Mouse (Mus musculus) heart, embryonic 16.5 days (tissue): Measurements from ENCODE around the gene Pfkp. TPM values are rescaled to one million over a fixed set of nuclear protein-coding genes. Genes with fewer than 3 reads are reported as not detected.
A peak's percentile ranks its signal among the peaks of the same experiment; 100 is the strongest.

Experiments
- ATAC-seq: fragments of 200-750 bp; cut with Nextera tagmentation; replicated peaks from 2 replicates; pipeline ENCODE4 v1.8.0; 2017; ENCODE audit warnings: moderate number of reproducible peaks; ENCODE audit not compliant: insufficient read depth, low FRiP score; ENCODE audit errors: extremely low read depth
- H3K27ac ChIP-seq: fragments of 300-500 bp; sonication (generic); 2 replicates; pipeline ENCODE4 v1.5.1; 2014; ENCODE audit warnings: mild to moderate bottlenecking, low read length, control low read depth, moderate library complexity
- H3K27me3 ChIP-seq: fragments of 300-500 bp; sonication (generic); 2 replicates; pipeline ENCODE4 v1.6.1; 2014; ENCODE audit warnings: low read length, mixed read lengths; ENCODE audit not compliant: control insufficient read depth, insufficient read depth
- H3K36me3 ChIP-seq: fragments of 300-500 bp; sonication (generic); 2 replicates; pipeline ENCODE4 v1.6.1; 2014; ENCODE audit not compliant: control insufficient read depth, insufficient read depth
- H3K4me1 ChIP-seq: fragments of 300-500 bp; sonication (generic); 2 replicates; pipeline ENCODE4 v1.6.1; 2014; ENCODE audit warnings: low read length, mixed read lengths; ENCODE audit not compliant: control insufficient read depth, insufficient read depth
- H3K4me2 ChIP-seq: fragments of 300-500 bp; sonication (generic); 2 replicates; pipeline ENCODE4 v1.6.1; 2014; ENCODE audit warnings: low read depth, mild to moderate bottlenecking, control low read depth, low read length
- H3K4me3 ChIP-seq: fragments of 300-500 bp; sonication (generic); 2 replicates; pipeline ENCODE4 v1.5.1; 2014; ENCODE audit warnings: mild to moderate bottlenecking, control low read depth, low read length
- H3K9ac ChIP-seq: fragments of 300-500 bp; sonication (generic); 2 replicates; pipeline ENCODE4 v1.6.1; 2014; ENCODE audit warnings: low read length, control low read depth
- H3K9me3 ChIP-seq: fragments of 300-500 bp; sonication (generic); replicated peaks from 2 replicates; pipeline ENCODE4 v1.6.1; 2016; ENCODE audit warnings: low read length; ENCODE audit not compliant: control insufficient read depth
- WGBS: fragments of 180-500 bp; shearing (Covaris S2); extraction: QIAGEN DNeasy Blood & Tissue Kit; methylation state at CpG from one replicate; pipeline ENCODE4 v1.1.7; 2014; 5-methylcytosine and 5-hydroxymethylcytosine counted together
- polyA plus RNA-seq: library from polyadenylated mRNA; unstranded; fragments of >200 nt; fragmentation: Nextera tagmentation; extraction: Ambion mirVana; gene quantifications from 2 replicates; pipeline ENCODE4 v1.2.1, GENCODE M21; 2015

The Pfkp gene
- polyA plus RNA-seq, 1 experiment from 2014 or later, result 201 TPM

GRCm38 (mm10) chr13:6649542-6649941, 965 bp upstream of the Pfkp start:
- no peak overlapping the region for H3K9ac ChIP-seq
- no peaks in the 10 kb centered on the region for H3K36me3 ChIP-seq
- H3K27me3 ChIP-seq, result no peaks in the 10 kb centered on the region
- no peak overlapping the region for H3K4me2 ChIP-seq
- peaks cover 9% of the 10 kb centered on the region for H3K4me1 ChIP-seq
- H3K27ac ChIP-seq, result no peak overlapping the region
- ATAC-seq, result no peak
- H3K9me3 ChIP-seq, result no peaks in the 10 kb centered on the region
- WGBS, result 67% methylated on average over 3 of the region's 3 CpGs
- H3K4me3 ChIP-seq, result no peak overlapping the region

DNA sequence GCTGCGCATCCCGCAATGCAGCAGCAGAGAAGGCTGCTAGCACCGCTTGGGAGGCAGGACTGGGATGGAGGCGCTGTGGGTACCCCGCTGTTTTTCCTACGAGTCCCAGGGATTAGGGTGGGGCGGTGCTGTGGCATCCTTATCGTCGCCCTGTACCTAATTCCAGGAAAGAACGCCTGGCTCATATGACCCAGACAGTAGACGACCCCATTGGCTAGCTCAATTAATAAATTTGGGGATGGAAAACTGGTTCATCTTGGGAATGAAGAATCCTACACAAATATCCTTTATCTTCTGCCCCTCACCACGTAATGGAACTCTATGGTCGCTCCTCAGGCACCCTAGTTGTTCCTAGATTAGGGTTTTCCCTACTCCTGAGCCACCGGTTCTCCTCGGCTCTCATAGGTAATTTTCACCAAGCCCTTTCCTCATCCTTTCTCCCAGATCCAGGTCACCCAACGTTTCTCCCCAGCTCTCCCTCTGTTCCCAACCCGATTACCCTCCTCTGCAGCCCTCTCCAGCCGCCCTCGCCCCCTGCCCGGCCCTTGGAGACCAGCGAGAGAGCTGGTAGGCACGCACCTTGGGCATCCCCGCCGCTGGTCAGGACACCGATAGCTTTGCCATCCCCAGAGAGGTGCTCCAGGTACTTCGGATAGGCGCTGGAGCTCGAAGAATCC, 447 bp downstream of the Pfkp start:
- H3K4me1 ChIP-seq, result peaks cover 13% of the 10 kb centered on the region
- under 1% methylated on average over 28 of the region's 28 CpGs for WGBS
- no peaks in the 10 kb centered on the region for H3K9me3 ChIP-seq
- peak; percentile 20 for ATAC-seq
- peak overlapping the region; percentile 89 for H3K4me3 ChIP-seq
- peak overlapping the region; percentile 99 for H3K4me2 ChIP-seq
- no peaks in the 10 kb centered on the region for H3K27me3 ChIP-seq
- peak overlapping the region; percentile 86 for H3K9ac ChIP-seq
- H3K27ac ChIP-seq, result peak overlapping the region; percentile 96
- no peaks in the 10 kb centered on the region for H3K36me3 ChIP-seq

- Histone ChIP-seq H3K4me2 (peak overlapping the region; percentile 99), H3K27me3 (no peaks in the 10 kb centered on the region), H3K4me1 (peaks cover 17% of the 10 kb centered on the region), H3K9me3 (no peaks in the 10 kb centered on the region), H3K4me3 (peak overlapping the region; percentile 89), H3K9ac (peak overlapping the region; percentile 86), H3K36me3 (no peaks in the 10 kb centered on the region), H3K27ac (peak overlapping the region; percentile 96)
- ATAC-seq, result peak; percentile 84
- WGBS, result under 1% methylated on average over 39 of the region's 39 CpGs
Observed at GRCm38 (mm10) chr13:6647067-6647991, 1.2 kb downstream of the Pfkp start.

DNA sequence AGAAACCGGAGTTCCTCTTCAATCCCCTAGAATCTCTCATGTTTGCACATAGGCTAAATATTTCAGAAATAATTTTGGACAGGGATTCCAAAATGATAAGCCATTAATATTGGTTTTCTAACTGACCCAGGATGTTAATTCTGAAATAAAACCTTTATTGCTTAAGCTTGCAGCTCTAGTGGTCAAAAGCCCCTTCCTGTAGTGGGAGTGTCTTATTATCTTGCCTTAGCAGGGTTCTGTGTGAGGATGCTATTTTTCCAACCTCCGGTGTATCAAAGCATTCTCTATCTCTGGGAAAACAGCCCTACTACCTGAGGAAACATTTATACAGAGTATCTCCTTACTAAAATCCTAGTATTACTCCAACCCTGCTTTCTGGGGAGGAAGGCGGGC, 1.9 kb downstream of the Pfkp start:
- no peaks in the 10 kb centered on the region for H3K9me3 ChIP-seq
- H3K27me3 ChIP-seq, result no peaks in the 10 kb centered on the region
- no peaks in the 10 kb centered on the region for H3K36me3 ChIP-seq
- no peak for ATAC-seq
- H3K9ac ChIP-seq, result peak overlapping the region; percentile 86
- peak overlapping the region; percentile 89 for H3K4me3 ChIP-seq
- WGBS, result 31% methylated on average over 3 of the region's 3 CpGs
- peaks cover 17% of the 10 kb centered on the region for H3K4me1 ChIP-seq
- H3K4me2 ChIP-seq, result peak overlapping the region; percentile 99
- peak overlapping the region; percentile 96 for H3K27ac ChIP-seq

- H3K4me3 ChIP-seq, result peak overlapping the region; percentile 89
- WGBS, result 42% methylated on average over 2 of the region's 2 CpGs
- H3K4me2 ChIP-seq, result peak overlapping the region; percentile 99
- H3K36me3 ChIP-seq, result no peaks in the 10 kb centered on the region
- H3K4me1 ChIP-seq, result peaks cover 17% of the 10 kb centered on the region
- H3K9ac ChIP-seq, result peak overlapping the region; percentile 86
- H3K27ac ChIP-seq, result peak overlapping the region; percentile 96
- no peaks in the 10 kb centered on the region for H3K27me3 ChIP-seq
- ATAC-seq, result no peak
- no peaks in the 10 kb centered on the region for H3K9me3 ChIP-seq
Observed at GRCm38 (mm10) chr13:6646266-6646665, 2.3 kb downstream of the Pfkp start.

DNA sequence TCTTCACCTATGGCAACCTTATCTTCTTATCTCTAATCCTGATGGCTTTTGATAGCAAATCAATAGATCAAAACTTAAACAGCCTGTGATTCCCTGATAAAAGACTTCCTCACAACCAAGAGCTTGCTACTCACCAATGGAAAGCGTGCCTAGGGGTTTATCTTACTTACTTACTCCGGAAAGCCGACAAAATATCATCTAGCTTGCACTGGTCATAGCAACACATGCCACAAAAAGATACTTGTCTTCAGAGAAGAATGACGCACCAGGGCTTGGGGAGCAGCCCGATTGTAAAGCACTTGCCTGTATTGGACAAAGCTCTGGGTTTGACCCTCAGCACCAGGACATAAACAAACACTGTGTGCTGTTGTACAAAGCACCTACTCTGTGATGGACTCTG, 4.6 kb downstream of the Pfkp start:
- Histone ChIP-seq H3K4me2 (no peak overlapping the region), H3K27me3 (no peaks in the 10 kb centered on the region), H3K9me3 (no peaks in the 10 kb centered on the region), H3K9ac (no peak overlapping the region), H3K4me1 (peaks cover 13% of the 10 kb centered on the region), H3K4me3 (no peak overlapping the region), H3K36me3 (no peaks in the 10 kb centered on the region), H3K27ac (no peak overlapping the region)
- WGBS, result 65% methylated on average over 5 of the region's 5 CpGs
- no peak for ATAC-seq

DNA sequence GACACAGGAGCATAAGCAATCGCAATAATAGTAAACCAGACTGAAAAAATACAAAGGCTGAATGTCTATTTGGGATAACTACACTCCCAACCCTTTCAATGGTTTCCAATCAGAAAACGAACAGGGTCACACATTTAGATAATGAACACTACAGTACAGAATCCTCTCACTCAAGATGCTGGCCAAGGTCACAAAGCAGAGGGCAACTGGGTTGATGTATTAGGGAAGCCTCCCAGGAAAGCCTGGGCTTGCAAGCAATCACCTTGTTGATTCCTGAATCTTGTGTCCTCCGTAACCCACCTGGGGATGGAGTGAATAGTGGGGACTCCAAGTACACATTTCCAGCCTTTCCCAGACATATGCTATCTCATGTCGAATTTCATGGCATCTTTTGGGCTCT, 5.6 kb downstream of the Pfkp start:
- no peak for ATAC-seq
- H3K9ac ChIP-seq, result no peak overlapping the region
- H3K4me1 ChIP-seq, result peaks cover 12% of the 10 kb centered on the region
- H3K4me3 ChIP-seq, result no peak overlapping the region
- H3K27me3 ChIP-seq, result no peaks in the 10 kb centered on the region
- H3K9me3 ChIP-seq, result no peaks in the 10 kb centered on the region
- H3K4me2 ChIP-seq, result no peak overlapping the region
- H3K36me3 ChIP-seq, result no peaks in the 10 kb centered on the region; the same call in 1 of the 2 replicates
- no peak overlapping the region; the same call in 1 of the 2 replicates for H3K27ac ChIP-seq
- 79% methylated on average over 4 of the region's 4 CpGs for WGBS

- no peaks in the 10 kb centered on the region for H3K9me3 ChIP-seq
- H3K9ac ChIP-seq, result no peak overlapping the region
- no peaks in the 10 kb centered on the region; the same call in 1 of the 2 replicates for H3K36me3 ChIP-seq
- no peak for ATAC-seq
- H3K27ac ChIP-seq, result no peak overlapping the region; the same call in 1 of the 2 replicates
- H3K27me3 ChIP-seq, result no peaks in the 10 kb centered on the region
- WGBS, result 74% methylated on average over 5 of the region's 5 CpGs
- no peak overlapping the region for H3K4me3 ChIP-seq
- no peak overlapping the region for H3K4me2 ChIP-seq
- peaks cover 15% of the 10 kb centered on the region for H3K4me1 ChIP-seq
Observed at GRCm38 (mm10) chr13:6642453-6642852, 6.1 kb downstream of the Pfkp start.

DNA sequence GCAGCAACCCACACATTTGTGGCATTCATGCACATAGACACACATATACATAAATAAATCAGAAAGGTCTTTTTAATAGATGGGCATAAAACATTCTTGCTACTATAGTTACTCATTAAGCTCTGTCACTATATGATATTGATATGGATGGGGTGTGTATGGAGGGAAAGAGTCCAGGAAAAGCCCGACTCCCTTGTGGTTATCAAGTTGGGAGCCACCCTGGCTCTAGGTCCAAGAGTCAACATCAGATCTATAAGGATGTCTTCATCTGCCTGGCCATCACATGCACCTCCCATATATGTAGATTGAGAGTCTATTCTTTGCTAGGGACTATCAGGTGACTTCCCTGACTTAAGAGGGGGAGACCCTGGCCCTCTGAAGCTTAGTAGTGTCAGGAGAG, 7.1 kb downstream of the Pfkp start:
- no peak overlapping the region for H3K4me2 ChIP-seq
- H3K4me3 ChIP-seq, result no peak overlapping the region
- 81% methylated on average over 1 of the region's 1 CpGs for WGBS
- H3K4me1 ChIP-seq, result peaks cover 23% of the 10 kb centered on the region
- no peak overlapping the region for H3K9ac ChIP-seq
- no peaks in the 10 kb centered on the region; the same call in 1 of the 2 replicates for H3K36me3 ChIP-seq
- ATAC-seq, result no peak
- no peak overlapping the region for H3K27ac ChIP-seq
- H3K27me3 ChIP-seq, result no peaks in the 10 kb centered on the region
- H3K9me3 ChIP-seq, result no peaks in the 10 kb centered on the region
